Mouse (Mus musculus) ES-E14 (cell line): ENCODE data around the gene Rnf227. TPM values are rescaled to one million over a fixed set of nuclear protein-coding genes. Genes with fewer than 3 reads are reported as not detected.

Experiments used
- DNase-seq: peaks from one replicate; pipeline ENCODE4 v3.0.0-alpha.2; 2013; ENCODE audit warnings: low read depth, low spot score
- H3K27ac ChIP-seq: 2 replicates; pipeline ENCODE4 v1.5.1; 2012; ENCODE audit warnings: low read depth, mild to moderate bottlenecking, low read length, moderate library complexity, mixed read lengths; ENCODE audit not compliant: poor library complexity, insufficient read depth, severe bottlenecking
- H3K36me3 ChIP-seq: 2 replicates; pipeline ENCODE4 v1.6.1; 2012; ENCODE audit warnings: mild to moderate bottlenecking, low read length, moderate library complexity, mixed read lengths; ENCODE audit not compliant: control insufficient read depth, poor library complexity, insufficient read depth, severe bottlenecking
- H3K4me1 ChIP-seq, 2 experiments: fragments of 150-350 bp in 1 of 2; sonication (generic) in 1 of 2; 2 replicates each; pipeline ENCODE4 v1.6.1; 2012; ENCODE audit warnings: low read length in 2 of 2, mild to moderate bottlenecking in 1 of 2, mixed read lengths in 1 of 2; ENCODE audit not compliant: control insufficient read depth in 2 of 2, insufficient read depth in 2 of 2, poor library complexity in 1 of 2
- H3K4me3 ChIP-seq, 2 experiments: fragments of 150-350 bp in 1 of 2; sonication (generic) in 1 of 2; 2 replicates each; pipeline ENCODE4 v1.5.1; 2012; ENCODE audit warnings: low read length in 2 of 2, low read depth in 1 of 2, mild to moderate bottlenecking in 1 of 2, mixed read lengths in 1 of 2; ENCODE audit not compliant: insufficient read depth in 1 of 2, poor library complexity in 1 of 2, severe bottlenecking in 1 of 2
- H3K9ac ChIP-seq: 2 replicates; pipeline ENCODE4 v1.6.1; 2012; ENCODE audit warnings: low read depth, mild to moderate bottlenecking, low read length, mixed read lengths; ENCODE audit not compliant: poor library complexity, insufficient read depth, severe bottlenecking
- H3K9me3 ChIP-seq: fragments of 150-350 bp; sonication (generic); 2 replicates; pipeline ENCODE4 v1.6.1; 2012; ENCODE audit warnings: low read depth, mild to moderate bottlenecking, low read length; ENCODE audit not compliant: control insufficient read depth, insufficient read depth
- CHD2 ChIP-seq: IDR thresholded peaks from 2 replicates; pipeline ENCODE4 v1.6.1; 2014; ENCODE audit warnings: mild to moderate bottlenecking, low read depth, low read length, inconsistent platforms
- HCFC1 ChIP-seq: IDR thresholded peaks from 2 replicates; pipeline ENCODE4 v1.6.1; 2012; ENCODE audit warnings: low read length, inconsistent platforms, borderline replicate concordance; ENCODE audit not compliant: insufficient read depth
- MAFK ChIP-seq: IDR thresholded peaks from 2 replicates; pipeline ENCODE4 v1.6.1; 2014; ENCODE audit warnings: mild to moderate bottlenecking, low read depth, low read length, inconsistent platforms; ENCODE audit not compliant: insufficient read depth
- ZC3H11A ChIP-seq: IDR thresholded peaks from 2 replicates; pipeline ENCODE4 v1.6.1; 2012; ENCODE audit warnings: low read depth, mild to moderate bottlenecking, inconsistent platforms, low read length, borderline replicate concordance
- ZNF384 ChIP-seq: IDR thresholded peaks from 2 replicates; pipeline ENCODE4 v1.6.1; 2012; ENCODE audit warnings: low read depth, low read length, inconsistent platforms
- in situ Hi-C, 2 experiments: fragments of 600-800 bp; cut with MboI; formaldehyde crosslinking; loops; one replicate each; pipeline ENCODE4 v1.15.1; 2025; ENCODE audit warnings: low sequenced_read_pairs in 2 of 2, inconsistent platforms in 1 of 2; ENCODE audit not compliant: unreplicated experiment in 2 of 2
- total RNA-seq: library from RNA; depleted of rRNA; stranded (reverse); fragments of 300-350 nt; gene quantifications from 2 replicates; pipeline ENCODE4 v1.2.3, GENCODE M21; 2012

Gene Rnf227
- total RNA-seq, 1 experiment = 1.8 TPM

DNA sequence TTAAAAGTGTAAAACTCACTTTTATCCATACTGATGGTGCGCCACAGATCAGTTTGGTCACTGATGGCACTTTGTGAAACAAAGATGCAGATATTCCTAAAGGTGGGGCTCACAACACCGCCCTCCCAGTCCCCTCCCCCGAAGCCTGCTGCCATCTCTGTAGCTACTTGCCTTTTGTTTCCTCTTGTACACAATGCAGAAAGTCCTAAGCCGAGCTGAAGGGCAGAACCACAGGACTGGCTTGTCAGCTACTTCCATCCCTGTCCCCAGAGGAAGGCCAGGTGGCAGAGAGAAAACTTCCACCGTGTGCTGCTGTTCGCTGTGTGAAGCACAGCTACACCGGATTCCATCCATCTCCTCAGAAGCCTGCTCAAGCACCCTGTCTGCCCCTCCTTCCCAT, 42.0 kb upstream of the Rnf227 start:
- Histone ChIP-seq H3K36me3 (peaks cover 13% of the 10 kb centered on the region; the same call in 1 of the 2 replicates), H3K4me3 (no peak overlapping the region), H3K9ac (no peak overlapping the region), H3K9me3 (no peaks in the 10 kb centered on the region), H3K4me1 (peaks cover 3 to 4% of the 10 kb centered on the region in 2 experiments; a peak in 1 of 4 replicates), H3K27ac (no peak overlapping the region)
- DNase-seq = peak; percentile 7
- TF ChIP-seq ZNF384 (no peak), HCFC1 (no peak), ZC3H11A (no peak), MAFK (no peak), CHD2 (no peak)
- in situ Hi-C loops = no loop called here

- Histone ChIP-seq H3K27ac (no peak overlapping the region), H3K9me3 (no peaks in the 10 kb centered on the region), H3K4me1 (peaks cover 3 to 4% of the 10 kb centered on the region in 2 experiments; a peak in 1 of 4 replicates), H3K36me3 (peaks cover 26% of the 10 kb centered on the region; the same call in 1 of the 2 replicates), H3K9ac (no peak overlapping the region), H3K4me3 (no peak overlapping the region)
- in situ Hi-C loops = no loop called here
- TF ChIP-seq MAFK (no peak), HCFC1 (no peak), ZNF384 (no peak), CHD2 (no peak), ZC3H11A (no peak)
- DNase-seq = no peak
These were observed 37.4 kb upstream of the Rnf227 start for GRCm38 (mm10) chr11:69302817-69303216.

- peaks cover 40% of the 10 kb centered on the region for H3K36me3 ChIP-seq
- H3K9ac ChIP-seq = no peak overlapping the region
- no peaks in the 10 kb centered on the region for H3K9me3 ChIP-seq
- no peak for TF ChIP-seq HCFC1
- no peak overlapping the region for H3K27ac ChIP-seq
- H3K4me1 ChIP-seq = no peaks in the 10 kb centered on the region
- in situ Hi-C loops = no loop called here
- no peak for DNase-seq
- no peak overlapping the region for H3K4me3 ChIP-seq
These were observed 35.0 kb upstream of the Rnf227 start for GRCm38 (mm10) chr11:69305291-69305690.

DNA sequence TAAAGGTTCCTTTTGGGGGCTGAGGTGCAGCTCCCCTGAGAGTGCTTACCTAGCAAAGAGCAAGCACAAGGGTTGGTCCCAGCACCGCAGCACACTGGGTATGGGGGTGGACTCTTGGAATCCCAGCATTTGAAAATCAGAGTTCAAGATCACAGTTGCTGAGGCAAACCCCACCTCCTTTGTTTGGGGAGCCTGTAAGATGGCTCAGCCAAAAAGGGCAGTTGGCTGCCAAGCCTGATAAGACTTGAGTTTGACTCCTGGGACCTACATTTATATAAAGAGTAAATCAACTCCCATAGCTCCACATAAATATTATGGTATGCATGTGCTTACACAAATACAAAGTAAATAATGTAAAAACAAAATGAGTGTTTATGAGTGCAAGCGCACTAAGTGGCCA, 34.2 kb upstream of the Rnf227 start:
- in situ Hi-C loops = no loop called here
- Histone ChIP-seq H3K9ac (no peak overlapping the region), H3K9me3 (no peaks in the 10 kb centered on the region), H3K4me1 (no peaks in the 10 kb centered on the region), H3K36me3 (peaks cover 45% of the 10 kb centered on the region), H3K4me3 (no peak overlapping the region), H3K27ac (no peak overlapping the region)
- DNase-seq = no peak
- TF ChIP-seq HCFC1 = no peak
- TF ChIP-seq CHD2 = no peak
- TF ChIP-seq ZNF384 = no peak

- H3K4me3 ChIP-seq = no peak overlapping the region
- H3K4me1 ChIP-seq = no peaks in the 10 kb centered on the region
- DNase-seq = no peak
- in situ Hi-C loops = no loop called here
- H3K9ac ChIP-seq = no peak overlapping the region
- TF ChIP-seq ZC3H11A = no peak
- no peak for TF ChIP-seq ZNF384
- no peak for TF ChIP-seq MAFK
- H3K36me3 ChIP-seq = peaks cover 36% of the 10 kb centered on the region
- H3K27ac ChIP-seq = no peak overlapping the region
- no peaks in the 10 kb centered on the region for H3K9me3 ChIP-seq
These were observed 29.0 kb upstream of the Rnf227 start for GRCm38 (mm10) chr11:69311266-69311665.
